ENCODE assay signal across 1 mouse cellular context in the genomic region with DNA sequence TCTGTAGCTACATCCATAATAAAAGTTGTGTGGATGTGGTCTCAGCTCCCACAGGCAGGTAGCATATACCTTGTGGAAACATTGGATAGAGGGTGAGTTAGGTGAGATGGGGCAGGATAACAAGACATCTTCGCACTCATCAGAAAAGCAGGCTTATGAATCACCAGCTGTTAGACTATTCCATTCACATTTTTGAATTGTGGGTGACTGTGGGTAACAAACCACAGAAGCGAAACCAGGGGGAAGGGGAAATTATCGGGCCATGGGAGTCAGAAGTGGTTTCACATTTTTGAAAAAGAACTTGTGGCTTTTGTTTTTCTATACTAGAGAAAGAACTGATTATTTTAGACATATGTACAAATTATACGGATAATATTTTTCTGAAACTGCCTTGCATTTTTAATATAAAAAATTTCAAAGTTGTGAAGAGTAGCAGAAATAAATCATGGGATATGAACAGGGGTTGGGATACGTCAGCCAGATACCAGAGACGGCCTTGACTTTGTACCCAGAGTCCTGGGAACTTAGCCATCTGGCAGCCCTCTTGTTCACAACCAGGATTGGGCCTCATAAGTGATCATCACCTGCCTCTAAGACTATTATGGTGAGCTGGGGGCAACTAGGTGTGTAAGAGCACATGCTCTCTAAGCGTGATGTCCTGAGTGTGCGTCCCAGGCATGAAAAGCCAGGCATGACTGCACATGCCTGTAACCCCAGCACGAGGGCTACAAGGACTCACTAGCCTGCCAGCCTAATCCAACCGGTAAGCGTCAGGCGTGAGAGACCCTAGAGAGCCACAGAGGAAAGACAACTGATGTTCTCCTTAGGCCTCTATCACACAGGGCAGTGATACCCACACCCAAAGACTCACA.
A peak's percentile ranks its signal among the peaks of the same experiment; 100 is the strongest.
TF ChIP-seq lines count a peak whose summit lies in the region.

No protein-coding gene starts in this region.

TF ChIP-seq in CH12.LX, 34 proteins besides CTCF, POLR2A, EP300 and RAD21 (continued from another document):
- TF ChIP-seq SMC3 (IDR thresholded peaks at IDR 0.05; ENCODE audit: low read depth, low read length) = no peak
- no peak for TF ChIP-seq ELF1 (IDR thresholded peaks at IDR 0.05; ENCODE audit: low read depth, low read length)
- no peak for TF ChIP-seq MAFK (IDR thresholded peaks at IDR 0.05; ENCODE audit: insufficient replicate concordance, low read length)
- peak; percentile 23; the same call in 1 of the 2 replicates for TF ChIP-seq IRF4 (IDR thresholded peaks at IDR 0.05; ENCODE audit: low read depth, low read length)
- TF ChIP-seq MAZ (IDR thresholded peaks at IDR 0.05; ENCODE audit: low read depth, low read length) = no peak
- no peak for TF ChIP-seq CHD1 (IDR thresholded peaks at IDR 0.05; ENCODE audit: low read depth, low read length)
- TF ChIP-seq ZMIZ1 (IDR thresholded peaks at IDR 0.05; ENCODE audit: low read depth, low read length) = no peak
- TF ChIP-seq GABPA (IDR thresholded peaks at IDR 0.05; ENCODE audit: insufficient replicate concordance, low read depth, low read length) = no peak
- TF ChIP-seq E2F4 (IDR thresholded peaks at IDR 0.05; ENCODE audit: insufficient replicate concordance, low read depth, low read length) = no peak
- TF ChIP-seq NELFE (IDR thresholded peaks at IDR 0.05; ENCODE audit: low read depth, low read length) = no peak
